Mouse (Mus musculus) heart, embryonic 15.5 days (tissue): ENCODE measurements around the gene Egfr. TPM values are rescaled to one million over a fixed set of nuclear protein-coding genes. Genes with fewer than 3 reads are reported as not detected.

Source experiments
- ATAC-seq: fragments of 200-750 bp; cut with Nextera tagmentation; replicated peaks from 2 replicates; pipeline ENCODE4 v1.8.0; 2017; ENCODE audit warnings: low read depth, moderate TSS enrichment; ENCODE audit not compliant: insufficient number of reproducible peaks, insufficient read depth, low FRiP score
- H3K27ac ChIP-seq: fragments of 300-500 bp; sonication (generic); 2 replicates; pipeline ENCODE4 v1.5.1; 2015; ENCODE audit warnings: mild to moderate bottlenecking, inconsistent platforms
- H3K27me3 ChIP-seq: fragments of 300-500 bp; sonication (generic); 2 replicates; pipeline ENCODE4 v1.6.1; 2015; ENCODE audit warnings: inconsistent platforms
- H3K36me3 ChIP-seq: fragments of 300-500 bp; sonication (generic); 2 replicates; pipeline ENCODE4 v1.6.1; 2015; ENCODE audit warnings: mild to moderate bottlenecking, inconsistent platforms
- H3K4me1 ChIP-seq: fragments of 300-500 bp; sonication (generic); replicated peaks from 2 replicates; pipeline ENCODE4 v1.6.1; 2015; ENCODE audit warnings: inconsistent platforms
- H3K4me2 ChIP-seq: fragments of 300-500 bp; sonication (generic); 2 replicates; pipeline ENCODE4 v1.6.1; 2015; ENCODE audit warnings: inconsistent platforms, mild to moderate bottlenecking, moderate library complexity
- H3K4me3 ChIP-seq: fragments of 300-500 bp; sonication (generic); 2 replicates; pipeline ENCODE4 v1.5.1; 2015; ENCODE audit warnings: mild to moderate bottlenecking, inconsistent platforms
- H3K9ac ChIP-seq: fragments of 300-500 bp; sonication (generic); 2 replicates; pipeline ENCODE4 v1.6.1; 2015; ENCODE audit warnings: mild to moderate bottlenecking, inconsistent platforms
- H3K9me3 ChIP-seq: fragments of 300-500 bp; sonication (generic); replicated peaks from 2 replicates; pipeline ENCODE4 v1.6.1; 2016; ENCODE audit warnings: inconsistent platforms
- WGBS: fragments of 180-500 bp; shearing (Covaris S2); methylation state at CpG from one replicate; pipeline ENCODE4 v1.1.7; 2015; ENCODE audit warnings: mixed read lengths; 5-methylcytosine and 5-hydroxymethylcytosine counted together
- polyA plus RNA-seq: library from polyadenylated mRNA; unstranded; fragments of >200 nt; fragmentation: Nextera tagmentation; extraction: Ambion mirVana; gene quantifications from 2 replicates; pipeline ENCODE4 v1.2.1, GENCODE M21; 2015

The Egfr gene
- polyA plus RNA-seq, 1 experiment from 2014 or later = 3.3 TPM

DNA sequence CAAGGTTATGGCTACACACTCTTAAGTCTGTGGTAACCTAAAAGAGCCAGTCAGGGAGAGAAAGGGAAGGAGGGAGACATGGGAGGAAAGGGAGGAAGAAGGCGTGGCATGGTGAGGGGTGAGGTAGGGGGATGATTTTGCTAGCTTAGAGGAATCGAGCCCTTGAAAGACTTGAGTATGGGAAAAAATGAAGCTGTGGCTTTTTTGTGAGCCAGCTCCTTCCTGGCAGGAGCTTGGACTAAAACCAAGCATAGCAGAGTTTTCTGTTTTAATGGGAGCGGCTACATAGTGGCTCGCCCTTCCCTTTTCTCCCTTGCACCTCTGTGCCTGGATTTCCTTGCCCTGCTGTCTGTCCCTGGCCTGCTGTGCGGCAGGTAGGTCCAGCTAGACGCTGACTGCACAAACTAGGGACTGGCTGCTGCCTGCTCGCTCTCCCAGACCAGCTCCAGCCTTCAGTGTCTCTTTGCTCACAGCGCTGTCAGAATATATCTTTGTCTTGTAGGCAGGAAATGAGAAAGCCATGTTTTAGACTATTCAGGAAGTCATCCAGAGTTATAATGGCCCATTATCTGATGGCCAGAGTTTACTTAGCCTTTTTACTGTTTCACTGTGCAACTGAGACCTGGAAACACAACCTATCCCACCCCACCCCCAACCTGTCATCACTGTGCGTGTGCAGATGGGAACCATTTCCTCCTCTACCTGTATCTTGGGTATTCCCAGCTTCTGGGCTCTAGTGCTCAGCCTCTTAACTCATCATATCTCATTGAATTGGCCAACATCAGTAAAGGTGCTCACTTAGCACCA lies 57.4 kb downstream of the Egfr start:
- no peak overlapping the region for H3K9ac ChIP-seq
- H3K4me1 ChIP-seq = peaks cover 9% of the 10 kb centered on the region
- 51% methylated on average over 9 of the region's 9 CpGs for WGBS
- no peak overlapping the region for H3K4me3 ChIP-seq
- peaks cover 14% of the 10 kb centered on the region; the same call in 1 of the 2 replicates for H3K27me3 ChIP-seq
- H3K27ac ChIP-seq = peak overlapping the region; percentile 51; the same call in 1 of the 2 replicates
- H3K36me3 ChIP-seq = no peaks in the 10 kb centered on the region
- no peaks in the 10 kb centered on the region for H3K9me3 ChIP-seq
- no peak overlapping the region for H3K4me2 ChIP-seq
- ATAC-seq = 0 out of 2 replicates have a peak, but pooled peaks have one; percentile 22

- no peak overlapping the region for H3K4me2 ChIP-seq
- peaks cover 14% of the 10 kb centered on the region; the same call in 1 of the 2 replicates for H3K27me3 ChIP-seq
- H3K4me1 ChIP-seq = peaks cover 9% of the 10 kb centered on the region
- H3K27ac ChIP-seq = no peak overlapping the region
- H3K36me3 ChIP-seq = no peaks in the 10 kb centered on the region
- no peak overlapping the region for H3K4me3 ChIP-seq
- no peak for ATAC-seq
- 63% methylated on average over 3 of the region's 3 CpGs for WGBS
- no peaks in the 10 kb centered on the region for H3K9me3 ChIP-seq
- no peak overlapping the region for H3K9ac ChIP-seq
These were observed 58.1 kb downstream of the Egfr start for GRCm38 (mm10) chr11:16810086-16810485.

- Histone ChIP-seq H3K4me3 (no peak overlapping the region), H3K27me3 (peaks cover 17% of the 10 kb centered on the region; the same call in 1 of the 2 replicates), H3K36me3 (no peaks in the 10 kb centered on the region), H3K4me2 (no peak overlapping the region), H3K27ac (no peak overlapping the region), H3K9me3 (no peaks in the 10 kb centered on the region), H3K4me1 (peaks cover 11% of the 10 kb centered on the region), H3K9ac (no peak overlapping the region)
- no peak for ATAC-seq
These were observed 61.3 kb downstream of the Egfr start for GRCm38 (mm10) chr11:16813298-16813697.

DNA sequence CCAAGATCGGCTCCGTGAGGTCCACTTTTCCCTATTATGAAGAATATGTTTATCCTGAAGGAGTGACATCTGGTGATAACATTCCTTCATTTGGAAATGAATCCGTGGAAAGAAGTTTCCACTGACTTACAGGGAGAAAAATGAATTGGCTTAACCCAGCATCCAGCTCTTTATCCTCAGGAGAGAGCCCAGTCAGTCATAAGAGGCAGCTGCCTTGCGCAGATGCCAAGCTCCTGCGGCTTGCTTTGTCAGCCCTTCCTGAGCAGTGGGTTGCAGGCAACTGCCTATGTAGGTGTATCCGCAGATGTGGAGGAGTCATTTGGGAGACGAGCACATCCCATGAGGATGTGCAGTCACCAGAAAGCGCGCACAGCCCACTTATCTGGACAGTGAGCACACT lies 64.4 kb downstream of the Egfr start:
- no peak overlapping the region for H3K9ac ChIP-seq
- peaks cover 4% of the 10 kb centered on the region; the same call in 1 of the 2 replicates for H3K4me1 ChIP-seq
- no peak overlapping the region for H3K27ac ChIP-seq
- no peaks in the 10 kb centered on the region for H3K9me3 ChIP-seq
- peak; percentile 27; the same call in 1 of the 2 replicates for ATAC-seq
- 68% methylated on average over 9 of the region's 9 CpGs for WGBS
- no peak overlapping the region for H3K4me3 ChIP-seq
- peaks cover 17% of the 10 kb centered on the region; the same call in 1 of the 2 replicates for H3K27me3 ChIP-seq
- no peaks in the 10 kb centered on the region for H3K36me3 ChIP-seq
- H3K4me2 ChIP-seq = no peak overlapping the region

DNA sequence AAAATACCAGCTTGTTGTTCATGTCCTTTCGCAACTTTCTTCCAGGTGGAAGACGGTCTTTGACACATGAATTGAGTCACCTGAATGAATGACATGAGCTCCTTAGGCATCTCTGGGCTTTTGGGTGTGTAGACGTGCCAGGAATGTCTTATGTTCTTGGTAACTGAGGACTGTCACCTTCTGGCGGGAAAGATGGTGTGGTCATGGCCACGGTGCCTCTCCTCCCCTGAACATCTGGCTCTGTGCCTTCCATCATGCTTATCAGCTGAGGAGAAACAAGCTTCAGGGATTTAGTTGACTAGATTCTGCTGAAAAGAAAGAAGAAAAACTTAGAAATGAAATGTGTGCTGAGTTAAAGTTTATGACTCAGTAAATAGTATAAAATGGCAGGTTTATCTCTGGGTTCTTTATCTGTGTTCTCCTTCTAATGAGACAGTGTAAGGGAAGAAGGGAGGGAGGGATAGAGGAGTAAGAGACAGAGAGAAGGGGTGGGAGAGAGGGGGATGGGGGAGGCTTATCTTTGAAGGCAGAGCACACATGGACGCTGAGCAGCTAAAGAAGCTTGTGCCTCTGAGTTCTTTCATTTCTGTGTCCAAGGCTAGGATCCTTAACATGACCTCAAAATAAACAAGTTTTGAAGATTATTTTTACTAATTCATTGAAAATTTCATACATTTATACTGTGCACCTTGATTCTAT lies 65.5 kb downstream of the Egfr start:
- Histone ChIP-seq H3K9ac (no peak overlapping the region), H3K36me3 (no peaks in the 10 kb centered on the region), H3K4me3 (no peak overlapping the region), H3K9me3 (no peaks in the 10 kb centered on the region), H3K27ac (no peak overlapping the region), H3K27me3 (peaks cover 12% of the 10 kb centered on the region; the same call in 1 of the 2 replicates), H3K4me2 (no peak overlapping the region), H3K4me1 (peaks cover 4% of the 10 kb centered on the region; the same call in 1 of the 2 replicates)
- 47% methylated on average over 6 of the region's 6 CpGs for WGBS
- ATAC-seq = no peak

DNA sequence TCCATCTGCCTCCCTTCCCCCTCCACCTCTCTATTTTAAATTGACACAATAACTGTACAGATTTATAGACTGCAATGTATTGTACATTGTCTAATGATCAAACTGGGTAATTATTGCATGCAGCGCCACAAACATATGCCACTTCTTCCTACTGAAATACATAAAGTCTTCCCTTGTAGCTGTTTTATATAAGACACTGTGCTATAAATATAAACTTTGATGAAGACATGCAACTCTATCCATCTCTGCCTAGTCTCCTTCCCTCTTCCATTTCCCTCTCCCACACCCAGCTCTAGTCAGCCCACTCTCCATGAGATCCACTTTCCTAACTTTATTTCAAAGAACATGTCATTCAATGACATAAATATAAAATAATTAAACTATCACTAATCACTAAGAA lies 67.4 kb downstream of the Egfr start:
- Histone ChIP-seq H3K4me1 (0 out of 2 replicates have a peak, but pooled peaks cover 2% of the 10 kb centered on the region), H3K9ac (no peak overlapping the region), H3K9me3 (no peaks in the 10 kb centered on the region), H3K27me3 (peaks cover 3% of the 10 kb centered on the region; the same call in 1 of the 2 replicates), H3K36me3 (no peaks in the 10 kb centered on the region), H3K4me2 (no peak overlapping the region), H3K27ac (no peak overlapping the region), H3K4me3 (no peak overlapping the region)
- no peak for ATAC-seq
- WGBS = 95% methylated on average over 1 of the region's 1 CpGs

GRCm38 (mm10) chr11:16820138-16820537 lies 68.1 kb downstream of the Egfr start:
- peaks cover 3% of the 10 kb centered on the region; the same call in 1 of the 2 replicates for H3K27me3 ChIP-seq
- 76% methylated on average over 6 of the region's 6 CpGs for WGBS
- 0 out of 2 replicates have a peak, but pooled peaks cover 2% of the 10 kb centered on the region for H3K4me1 ChIP-seq
- no peak overlapping the region for H3K4me2 ChIP-seq
- H3K9me3 ChIP-seq = no peaks in the 10 kb centered on the region
- no peak overlapping the region for H3K9ac ChIP-seq
- H3K36me3 ChIP-seq = no peaks in the 10 kb centered on the region
- H3K27ac ChIP-seq = no peak overlapping the region
- H3K4me3 ChIP-seq = no peak overlapping the region
- no peak for ATAC-seq

DNA sequence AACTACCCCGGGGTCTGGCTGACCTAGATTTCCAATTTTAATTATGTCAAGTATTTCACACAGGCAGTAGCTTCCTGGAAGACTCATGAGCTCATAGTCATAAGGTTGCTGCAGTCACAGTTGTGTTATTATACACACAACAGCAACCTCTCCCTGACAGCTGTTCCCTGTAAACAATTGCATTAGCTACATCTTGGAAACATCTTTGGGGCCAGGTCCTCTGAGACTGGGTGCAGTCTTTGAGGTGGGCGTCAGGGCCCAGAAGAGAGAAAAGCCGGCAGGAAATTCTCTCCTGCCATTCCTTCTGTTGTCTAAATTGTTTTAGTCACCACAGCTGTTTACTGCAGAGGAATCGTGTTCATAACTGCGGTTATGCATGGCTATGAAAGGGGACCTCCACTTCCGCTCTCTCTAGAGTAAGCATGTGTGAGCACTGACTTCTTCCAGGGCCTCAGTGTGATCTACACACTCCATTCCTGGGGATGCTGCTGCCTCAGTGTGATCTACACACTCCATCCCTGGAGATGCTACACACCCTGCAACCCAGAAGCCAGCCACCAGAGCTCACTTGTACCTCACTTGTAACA lies 69.8 kb downstream of the Egfr start:
- Histone ChIP-seq H3K4me3 (no peak overlapping the region), H3K4me1 (no peaks in the 10 kb centered on the region), H3K27ac (no peak overlapping the region), H3K9ac (no peak overlapping the region), H3K27me3 (0 out of 2 replicates have a peak, but pooled peaks cover under 1% of the 10 kb centered on the region), H3K36me3 (no peaks in the 10 kb centered on the region), H3K4me2 (no peak overlapping the region), H3K9me3 (no peaks in the 10 kb centered on the region)
- no peak for ATAC-seq
- 85% methylated on average over 6 of the region's 6 CpGs for WGBS

- Histone ChIP-seq H3K4me1 (no peaks in the 10 kb centered on the region), H3K27ac (peak overlapping the region; percentile 47; the same call in 1 of the 2 replicates), H3K36me3 (no peaks in the 10 kb centered on the region), H3K9ac (no peak overlapping the region), H3K9me3 (no peaks in the 10 kb centered on the region), H3K4me2 (no peak overlapping the region), H3K27me3 (no peaks in the 10 kb centered on the region), H3K4me3 (no peak overlapping the region)
- no peak for ATAC-seq
- WGBS = 87% methylated on average over 4 of the region's 4 CpGs
These were observed 72.0 kb downstream of the Egfr start for GRCm38 (mm10) chr11:16823830-16824545.

GRCm38 (mm10) chr11:16829468-16829867 lies 77.5 kb downstream of the Egfr start:
- no peaks in the 10 kb centered on the region for H3K9me3 ChIP-seq
- no peak overlapping the region for H3K27ac ChIP-seq
- no peak overlapping the region for H3K9ac ChIP-seq
- H3K27me3 ChIP-seq = no peaks in the 10 kb centered on the region
- no peak for ATAC-seq
- no peak overlapping the region for H3K4me2 ChIP-seq
- no peaks in the 10 kb centered on the region for H3K4me1 ChIP-seq
- WGBS = 54% methylated on average over 3 of the region's 3 CpGs
- no peak overlapping the region for H3K4me3 ChIP-seq
- H3K36me3 ChIP-seq = no peaks in the 10 kb centered on the region
